Mouse (Mus musculus) midbrain, embryonic 14.5 days (tissue): Measurements from ENCODE around the gene Sh2d5. TPM values are rescaled to one million over a fixed set of nuclear protein-coding genes. Genes with fewer than 3 reads are reported as not detected.

ENCODE experiments used
- ATAC-seq: fragments of 200-750 bp; cut with Nextera tagmentation; 2 replicates; pipeline ENCODE4 v1.8.0; 2017; ENCODE audit warnings: moderate number of reproducible peaks, moderate library complexity; ENCODE audit not compliant: low FRiP score, low TSS enrichment
- DNase-seq: peaks from one replicate; pipeline ENCODE4 v3.0.0-alpha.2; 2015
- H3K27ac ChIP-seq: fragments of 300-500 bp; sonication (generic); replicated peaks from 2 replicates; pipeline ENCODE4 v1.5.1; 2014; ENCODE audit warnings: mild to moderate bottlenecking, low read depth, low read length, moderate library complexity
- H3K27me3 ChIP-seq: fragments of 300-500 bp; sonication (generic); 2 replicates; pipeline ENCODE4 v1.6.1; 2014; ENCODE audit warnings: low read length, control low read depth, mixed read lengths; ENCODE audit not compliant: control insufficient read depth, insufficient read depth
- H3K36me3 ChIP-seq: fragments of 300-500 bp; sonication (generic); 2 replicates; pipeline ENCODE4 v1.6.1; 2014; ENCODE audit warnings: low read length, control low read depth; ENCODE audit not compliant: control insufficient read depth, insufficient read depth
- H3K4me1 ChIP-seq: fragments of 300-500 bp; sonication (generic); 2 replicates; pipeline ENCODE4 v1.6.1; 2014; ENCODE audit warnings: mild to moderate bottlenecking, antibody characterized with exemption, low read length, control low read depth; ENCODE audit not compliant: control insufficient read depth, insufficient read depth
- H3K4me2 ChIP-seq: fragments of 300-500 bp; sonication (generic); 2 replicates; pipeline ENCODE4 v1.6.1; 2014; ENCODE audit warnings: mild to moderate bottlenecking, low read length, moderate library complexity
- H3K4me3 ChIP-seq: fragments of 300-500 bp; sonication (generic); replicated peaks from 2 replicates; pipeline ENCODE4 v1.5.1; 2014; ENCODE audit warnings: low read depth, low read length
- H3K9ac ChIP-seq: fragments of 300-500 bp; sonication (generic); replicated peaks from 2 replicates; pipeline ENCODE4 v1.6.1; 2014; ENCODE audit warnings: mild to moderate bottlenecking, low read length, moderate library complexity
- H3K9me3 ChIP-seq: fragments of 300-500 bp; sonication (generic); 2 replicates; pipeline ENCODE4 v1.6.1; 2016; ENCODE audit warnings: low read length, control low read depth, mixed read lengths; ENCODE audit not compliant: control insufficient read depth
- WGBS: fragments of 180-500 bp; shearing (Covaris S2); extraction: QIAGEN DNeasy Blood & Tissue Kit; methylation state at CpG from one replicate; pipeline ENCODE4 v1.1.7; 2014; 5-methylcytosine and 5-hydroxymethylcytosine counted together
- polyA plus RNA-seq: library from polyadenylated mRNA; unstranded; fragments of >200 nt; fragmentation: Nextera tagmentation; extraction: Ambion mirVana; gene quantifications from 2 replicates; pipeline ENCODE4 v1.2.1, GENCODE M21; 2014

The Sh2d5 gene
- polyA plus RNA-seq, 1 experiment from 2014 or later: 7.7 TPM

- Histone ChIP-seq H3K27ac (no peak overlapping the region), H3K4me3 (no peak overlapping the region), H3K4me1 (no peaks in the 10 kb centered on the region), H3K4me2 (no peak overlapping the region), H3K9ac (no peak overlapping the region), H3K36me3 (no peaks in the 10 kb centered on the region), H3K9me3 (no peaks in the 10 kb centered on the region), H3K27me3 (no peaks in the 10 kb centered on the region)
- 79% methylated on average over 7 of the region's 7 CpGs for WGBS
- DNase-seq: no peak
- ATAC-seq: no peak
Observed at GRCm38 (mm10) chr4:138278346-138278745, 28.1 kb downstream of the Sh2d5 start.

GRCm38 (mm10) chr4:138282834-138283233, 32.6 kb downstream of the Sh2d5 start:
- Histone ChIP-seq H3K9me3 (no peaks in the 10 kb centered on the region), H3K4me3 (no peak overlapping the region), H3K36me3 (no peaks in the 10 kb centered on the region), H3K27ac (no peak overlapping the region), H3K4me2 (no peak overlapping the region), H3K4me1 (no peaks in the 10 kb centered on the region), H3K27me3 (no peaks in the 10 kb centered on the region), H3K9ac (no peak overlapping the region)
- 29% methylated on average over 4 of the region's 4 CpGs for WGBS
- no peak; the same call in 1 of the 2 replicates for ATAC-seq
- DNase-seq: peak; percentile 83

GRCm38 (mm10) chr4:138286411-138286810, 36.2 kb downstream of the Sh2d5 start:
- H3K27ac ChIP-seq: no peak overlapping the region
- H3K4me3 ChIP-seq: no peak overlapping the region
- no peaks in the 10 kb centered on the region for H3K4me1 ChIP-seq
- no peak overlapping the region for H3K9ac ChIP-seq
- DNase-seq (no peak), ATAC-seq (no peak)
- H3K9me3 ChIP-seq: no peaks in the 10 kb centered on the region
- no peaks in the 10 kb centered on the region for H3K27me3 ChIP-seq
- no peak overlapping the region for H3K4me2 ChIP-seq
- H3K36me3 ChIP-seq: no peaks in the 10 kb centered on the region
- WGBS: 93% methylated on average over 12 of the region's 12 CpGs

- WGBS: 87% methylated on average over 7 of the region's 7 CpGs
- no peaks in the 10 kb centered on the region for H3K27me3 ChIP-seq
- no peak overlapping the region for H3K27ac ChIP-seq
- no peak overlapping the region for H3K4me2 ChIP-seq
- no peaks in the 10 kb centered on the region for H3K36me3 ChIP-seq
- no peaks in the 10 kb centered on the region for H3K9me3 ChIP-seq
- no peak overlapping the region for H3K9ac ChIP-seq
- DNase-seq (no peak), ATAC-seq (no peak)
- no peaks in the 10 kb centered on the region for H3K4me1 ChIP-seq
- no peak overlapping the region for H3K4me3 ChIP-seq
Observed at GRCm38 (mm10) chr4:138288691-138289090, 38.5 kb downstream of the Sh2d5 start.

GRCm38 (mm10) chr4:138292028-138292427, 41.8 kb downstream of the Sh2d5 start:
- Histone ChIP-seq H3K9me3 (no peaks in the 10 kb centered on the region), H3K27ac (no peak overlapping the region), H3K9ac (no peak overlapping the region)

GRCm38 (mm10) chr4:138293261-138293948, 43.2 kb downstream of the Sh2d5 start:
- peak overlapping the region; percentile 84 for H3K27ac ChIP-seq
- no peaks in the 10 kb centered on the region for H3K9me3 ChIP-seq
- ATAC-seq: peak; percentile 53
- H3K9ac ChIP-seq: no peak overlapping the region
- peak; percentile 68 for DNase-seq
- 60% methylated on average over 18 of the region's 18 CpGs for WGBS
- no peak overlapping the region for H3K4me2 ChIP-seq
- no peak overlapping the region for H3K4me3 ChIP-seq
- no peaks in the 10 kb centered on the region for H3K27me3 ChIP-seq
- no peaks in the 10 kb centered on the region for H3K4me1 ChIP-seq
- no peaks in the 10 kb centered on the region for H3K36me3 ChIP-seq

More at GRCm38 (mm10) chr4:138292028-138292427, 41.8 kb downstream of the Sh2d5 start:
- no peaks in the 10 kb centered on the region for H3K36me3 ChIP-seq
- H3K4me1 ChIP-seq: no peaks in the 10 kb centered on the region
- no peak overlapping the region for H3K4me3 ChIP-seq
- ATAC-seq (no peak), DNase-seq (no peak)
- H3K27me3 ChIP-seq: no peaks in the 10 kb centered on the region
- 89% methylated on average over 13 of the region's 13 CpGs for WGBS
- no peak overlapping the region for H3K4me2 ChIP-seq

GRCm38 (mm10) chr4:138293949-138294550, 43.8 kb downstream of the Sh2d5 start:
- H3K9ac ChIP-seq: no peak overlapping the region

GRCm38 (mm10) chr4:138301271-138301780, 51.1 kb downstream of the Sh2d5 start:
- Histone ChIP-seq H3K9ac (no peak overlapping the region), H3K36me3 (no peaks in the 10 kb centered on the region), H3K4me1 (peaks cover 14% of the 10 kb centered on the region), H3K4me2 (no peak overlapping the region), H3K4me3 (no peak overlapping the region), H3K9me3 (no peaks in the 10 kb centered on the region), H3K27me3 (no peaks in the 10 kb centered on the region), H3K27ac (no peak overlapping the region)
- ATAC-seq (no peak), DNase-seq (no peak)
- 87% methylated on average over 10 of the region's 10 CpGs for WGBS

More at GRCm38 (mm10) chr4:138293949-138294550, 43.8 kb downstream of the Sh2d5 start:
- DNase-seq (no peak), ATAC-seq (no peak)
- Histone ChIP-seq H3K4me3 (no peak overlapping the region), H3K4me2 (no peak overlapping the region), H3K36me3 (no peaks in the 10 kb centered on the region), H3K9me3 (no peaks in the 10 kb centered on the region), H3K4me1 (no peaks in the 10 kb centered on the region), H3K27me3 (no peaks in the 10 kb centered on the region), H3K27ac (peak overlapping the region; percentile 84)
- WGBS: 71% methylated on average over 13 of the region's 14 CpGs

GRCm38 (mm10) chr4:138303011-138303410, 52.8 kb downstream of the Sh2d5 start:
- Histone ChIP-seq H3K4me1 (peaks cover 14% of the 10 kb centered on the region), H3K9ac (no peak overlapping the region), H3K9me3 (no peaks in the 10 kb centered on the region), H3K36me3 (peaks cover 7% of the 10 kb centered on the region; the same call in 1 of the 2 replicates), H3K4me3 (no peak overlapping the region), H3K27ac (no peak overlapping the region), H3K4me2 (no peak overlapping the region), H3K27me3 (no peaks in the 10 kb centered on the region)
- WGBS: 96% methylated on average over 3 of the region's 3 CpGs
- DNase-seq (no peak), ATAC-seq (no peak)
